In genomic region chr2:58137676-58138075, GRCm38 (mm10) we compare ENCODE assay signal across 10 mouse cellular contexts. TPM values are rescaled to one million over a fixed set of nuclear protein-coding genes. Genes with fewer than 3 reads are reported as not detected.
DNase-seq lines count a peak whose midpoint lies in the region; ATAC-seq lines count a peak whose summit lies in the region.
"Had no signal": no experiment of that assay in that cellular context is flagged by ENCODE, and none has a peak within 500 bp of the region (broad histone marks: within the 10 kb centered on the region; RNA-seq: fewer than 3 reads in every experiment).

No protein-coding gene starts in this region.

- H3K4me1 ChIP-seq in liver, embryonic 11.5 days (replicated peaks; ENCODE audit: control insufficient read depth, insufficient read depth, low read length): peaks cover 6% of the 10 kb centered on the region; the same call in 1 of the 2 replicates
- no peaks in the 10 kb centered on the region for H3K4me1 ChIP-seq in midbrain, embryonic 11.5 days (ENCODE audit: control insufficient read depth, insufficient read depth, low read length)

- WGBS in liver, embryonic 11.5 days: 39% methylated on average over 7 of the region's 7 CpGs
- 91% methylated on average over 7 of the region's 7 CpGs for WGBS in midbrain, embryonic 11.5 days

- H3K36me3 ChIP-seq in liver, embryonic 11.5 days (ENCODE audit: control insufficient read depth, insufficient read depth, low read length): no peaks in the 10 kb centered on the region
- no peaks in the 10 kb centered on the region for H3K36me3 ChIP-seq in midbrain, embryonic 11.5 days (ENCODE audit: control insufficient read depth, insufficient read depth, low read length)
- H3K36me3 ChIP-seq: G1E had no signal

- DNase-seq in 416B (ENCODE audit: low read depth): peak; percentile 98
- no peak for DNase-seq in liver, embryonic 11.5 days (ENCODE audit: low spot score)
- DNase-seq in skeletal muscle tissue, adult 2 months (ENCODE audit: low read depth, low spot score): peak; percentile 30
- DNase-seq in testis, postnatal 14 days (ENCODE audit: low spot score): no peak
- DNase-seq in midbrain, embryonic 11.5 days (ENCODE audit: low spot score, missing footprints): no peak
- DNase-seq: layer of hippocampus, postnatal 36 days had no signal

- H3K9me3 ChIP-seq in liver, embryonic 11.5 days (ENCODE audit: control insufficient read depth, low read length): no peaks in the 10 kb centered on the region
- H3K9me3 ChIP-seq in midbrain, embryonic 11.5 days (ENCODE audit: control insufficient read depth, low read length): no peaks in the 10 kb centered on the region

- no peaks in the 10 kb centered on the region for H3K27me3 ChIP-seq in liver, embryonic 11.5 days (replicated peaks; ENCODE audit: control insufficient read depth, insufficient read depth, low read length)
- no peaks in the 10 kb centered on the region for H3K27me3 ChIP-seq in midbrain, embryonic 11.5 days (ENCODE audit: control insufficient read depth, insufficient read depth, low read length)

- peak; percentile 69 for ATAC-seq in CD4-positive, CD25-positive, alpha-beta regulatory T cell, adult 4 months
- peak; percentile 77 for ATAC-seq in liver, embryonic 11.5 days (replicated peaks; ENCODE audit: low FRiP score)
- ATAC-seq in midbrain, embryonic 11.5 days (ENCODE audit: low FRiP score): no peak
- ATAC-seq in frontal cortex, adult (ENCODE audit: low TSS enrichment): no peak
- ATAC-seq: intestine, postnatal 0 days had no signal

- H3K4me2 ChIP-seq in liver, embryonic 11.5 days: peak overlapping the region; percentile 34
- H3K4me2 ChIP-seq in midbrain, embryonic 11.5 days: no peak overlapping the region

- H3K9ac ChIP-seq in liver, embryonic 11.5 days (ENCODE audit: low read depth, low read length): no peak overlapping the region
- no peak overlapping the region for H3K9ac ChIP-seq in midbrain, embryonic 11.5 days (ENCODE audit: low read length)

- H3K27ac ChIP-seq in liver, embryonic 11.5 days (ENCODE audit: low read depth, low read length): no peak overlapping the region
- no peak overlapping the region for H3K27ac ChIP-seq in midbrain, embryonic 11.5 days (ENCODE audit: low read depth, low read length)

- no peak overlapping the region for H3K4me3 ChIP-seq in liver, embryonic 11.5 days (ENCODE audit: low read depth, low read length)
- no peak overlapping the region for H3K4me3 ChIP-seq in midbrain, embryonic 11.5 days (ENCODE audit: low read depth, low read length)

RNA-seq across cellular contexts. Expression of gene Cytip, which starts 57.7 kb away (rescaled TPM):
- 100 to 1,000 TPM; 430 to 456 TPM for polyA plus RNA-seq in CD4-positive, CD25-positive, alpha-beta regulatory T cell, adult 4 months (2017; shearing (Covaris generic))
- 1.9 and 2.0 TPM in 2 replicates for polyA plus RNA-seq in liver, embryonic 11.5 days (2014; fragmentation: Nextera tagmentation; extraction: Ambion mirVana)
- 0.34 TPM in 1 of 2 replicates, not detected in the other for polyA plus RNA-seq in midbrain, embryonic 11.5 days (2014; fragmentation: Nextera tagmentation; extraction: Ambion mirVana)
- polyA plus RNA-seq: G1E had no signal

Comparison
In these comparisons a context has a peak if more than half of its experiments do, and no peak if none do; other contexts are left out.
1. DNase-seq: peak in 416B (single experiment) and skeletal muscle tissue, adult 2 months (single experiment); none in liver, embryonic 11.5 days (single experiment), testis, postnatal 14 days (single experiment) and midbrain, embryonic 11.5 days (single experiment).
2. ATAC-seq: peak in CD4-positive, CD25-positive, alpha-beta regulatory T cell, adult 4 months (single experiment) and liver, embryonic 11.5 days (single experiment); none in midbrain, embryonic 11.5 days (single experiment) and frontal cortex, adult (single experiment).
3. RNA of gene Cytip, which starts 57.7 kb away (polyA plus RNA-seq): 430 to 456 TPM in CD4-positive, CD25-positive, alpha-beta regulatory T cell, adult 4 months; 1.9 to 2.0 TPM in liver, embryonic 11.5 days and 0.34 TPM in midbrain, embryonic 11.5 days; every median in the first group is over 100 times any median in the second.